Mouse (Mus musculus) hindbrain, embryonic 12.5 days (tissue): Measurements from ENCODE around the gene Gm10031. TPM values are rescaled to one million over a fixed set of nuclear protein-coding genes. Genes with fewer than 3 reads are reported as not detected.
"Not testable (repeated sequence)": the region's sequence is repeated elsewhere in the genome, so short reads cannot be mapped to it uniquely, and the experiment has no call there.

ENCODE experiments used
- ATAC-seq: fragments of 200-750 bp; cut with Nextera tagmentation; 2 replicates; pipeline ENCODE4 v1.8.0; 2017; ENCODE audit warnings: moderate TSS enrichment; ENCODE audit not compliant: low FRiP score
- H3K27ac ChIP-seq: fragments of 300-500 bp; sonication (generic); 2 replicates; pipeline ENCODE4 v1.5.1; 2016; ENCODE audit warnings: mild to moderate bottlenecking
- H3K27me3 ChIP-seq: fragments of 300-500 bp; sonication (generic); 2 replicates; pipeline ENCODE4 v1.6.1; 2016; ENCODE audit warnings: mild to moderate bottlenecking
- H3K36me3 ChIP-seq: fragments of 300-500 bp; sonication (generic); 2 replicates; pipeline ENCODE4 v1.6.1; 2016; ENCODE audit warnings: mild to moderate bottlenecking
- H3K4me1 ChIP-seq: fragments of 300-500 bp; sonication (generic); 2 replicates; pipeline ENCODE4 v1.6.1; 2016
- H3K4me2 ChIP-seq: fragments of 300-500 bp; sonication (generic); replicated peaks from 2 replicates; pipeline ENCODE4 v1.6.1; 2016; ENCODE audit warnings: mild to moderate bottlenecking
- H3K4me3 ChIP-seq: fragments of 300-500 bp; sonication (generic); 2 replicates; pipeline ENCODE4 v1.5.1; 2016; ENCODE audit warnings: mild to moderate bottlenecking
- H3K9ac ChIP-seq: fragments of 300-500 bp; sonication (generic); 2 replicates; pipeline ENCODE4 v1.6.1; 2016; ENCODE audit warnings: mild to moderate bottlenecking, moderate library complexity
- H3K9me3 ChIP-seq: fragments of 300-500 bp; sonication (generic); replicated peaks from 2 replicates; pipeline ENCODE4 v1.6.1; 2016; ENCODE audit warnings: mild to moderate bottlenecking
- WGBS: fragments of 180-500 bp; shearing (Covaris S2); methylation state at CpG from one replicate; pipeline ENCODE4 v1.1.7; 2016; 5-methylcytosine and 5-hydroxymethylcytosine counted together
- polyA plus RNA-seq: library from polyadenylated mRNA; unstranded; fragments of >200 nt; fragmentation: Nextera tagmentation; extraction: Ambion mirVana; gene quantifications from 2 replicates; pipeline ENCODE4 v1.2.1, GENCODE M21; 2016

Gm10031 gene
- polyA plus RNA-seq, 1 experiment from 2014 or later: 0.50 TPM

GRCm38 (mm10) chr1:156520136-156520780 is 3.6 kb upstream of the Gm10031 start:
- Histone ChIP-seq H3K27ac (no peak overlapping the region), H3K4me2 (no peak overlapping the region), H3K4me1 (peaks cover 5% of the 10 kb centered on the region), H3K36me3 (no peaks in the 10 kb centered on the region), H3K27me3 (no peaks in the 10 kb centered on the region), H3K9me3 (no peaks in the 10 kb centered on the region), H3K4me3 (no peak overlapping the region), H3K9ac (no peak overlapping the region)
- no peak for ATAC-seq
- WGBS: 89% methylated on average over 3 of the region's 3 CpGs

- no peaks in the 10 kb centered on the region for H3K9me3 ChIP-seq
- H3K27me3 ChIP-seq: no peaks in the 10 kb centered on the region
- H3K4me2 ChIP-seq: peak overlapping the region; percentile 26
- no peaks in the 10 kb centered on the region for H3K36me3 ChIP-seq
- no peak overlapping the region for H3K4me3 ChIP-seq
- H3K27ac ChIP-seq: no peak overlapping the region
- H3K9ac ChIP-seq: no peak overlapping the region
- H3K4me1 ChIP-seq: peaks cover 5% of the 10 kb centered on the region
- WGBS: 50% methylated on average over 15 of the region's 15 CpGs
- no peak for ATAC-seq
Observed at GRCm38 (mm10) chr1:156521796-156522517, 1.9 kb upstream of the Gm10031 start.

- not testable (repeated sequence) for H3K4me1 ChIP-seq, H3K4me3 ChIP-seq, H3K9ac ChIP-seq, ATAC-seq, H3K27me3 ChIP-seq, H3K27ac ChIP-seq, H3K9me3 ChIP-seq, H3K4me2 ChIP-seq, H3K36me3 ChIP-seq
- WGBS: 88% methylated on average over 16 of the region's 16 CpGs
Observed at GRCm38 (mm10) chr1:156532476-156533175, 8.8 kb downstream of the Gm10031 start.

GRCm38 (mm10) chr1:156533483-156533882 is 9.7 kb downstream of the Gm10031 start:
- no peaks in the 10 kb centered on the region for H3K4me1 ChIP-seq
- no peaks in the 10 kb centered on the region for H3K36me3 ChIP-seq
- WGBS: 90% methylated on average over 3 of the region's 3 CpGs
- H3K4me3 ChIP-seq: no peak overlapping the region
- H3K9me3 ChIP-seq: no peaks in the 10 kb centered on the region
- ATAC-seq: no peak
- H3K9ac ChIP-seq: no peak overlapping the region
- H3K27me3 ChIP-seq: no peaks in the 10 kb centered on the region
- H3K4me2 ChIP-seq: no peak overlapping the region
- H3K27ac ChIP-seq: no peak overlapping the region

GRCm38 (mm10) chr1:156533911-156534310 is 10.1 kb downstream of the Gm10031 start:
- no peaks in the 10 kb centered on the region for H3K36me3 ChIP-seq
- no peak overlapping the region for H3K4me2 ChIP-seq
- no peaks in the 10 kb centered on the region for H3K9me3 ChIP-seq
- no peak overlapping the region for H3K4me3 ChIP-seq
- no peak overlapping the region for H3K9ac ChIP-seq
- H3K4me1 ChIP-seq: no peaks in the 10 kb centered on the region
- 93% methylated on average over 4 of the region's 4 CpGs for WGBS
- ATAC-seq: no peak
- H3K27me3 ChIP-seq: no peaks in the 10 kb centered on the region
- H3K27ac ChIP-seq: no peak overlapping the region

GRCm38 (mm10) chr1:156537031-156537430 is 13.2 kb downstream of the Gm10031 start:
- no peak overlapping the region for H3K9ac ChIP-seq
- no peaks in the 10 kb centered on the region for H3K27me3 ChIP-seq
- no peaks in the 10 kb centered on the region for H3K4me1 ChIP-seq
- no peaks in the 10 kb centered on the region for H3K36me3 ChIP-seq
- WGBS: 79% methylated on average over 2 of the region's 2 CpGs
- ATAC-seq: no peak
- no peak overlapping the region for H3K4me3 ChIP-seq
- H3K27ac ChIP-seq: no peak overlapping the region
- H3K4me2 ChIP-seq: no peak overlapping the region
- no peaks in the 10 kb centered on the region for H3K9me3 ChIP-seq

- Histone ChIP-seq H3K4me2 (no peak overlapping the region), H3K36me3 (no peaks in the 10 kb centered on the region), H3K4me1 (no peaks in the 10 kb centered on the region), H3K27me3 (no peaks in the 10 kb centered on the region), H3K27ac (no peak overlapping the region), H3K4me3 (no peak overlapping the region), H3K9me3 (no peaks in the 10 kb centered on the region), H3K9ac (0 out of 2 replicates have a peak overlapping the region, but pooled peaks have one; percentile 4)
- 86% methylated on average over 6 of the region's 6 CpGs for WGBS
- no peak for ATAC-seq
Observed at GRCm38 (mm10) chr1:156537701-156538100, 13.9 kb downstream of the Gm10031 start.

- Histone ChIP-seq H3K36me3 (no peaks in the 10 kb centered on the region), H3K4me2 (no peak overlapping the region), H3K27ac (no peak overlapping the region), H3K27me3 (no peaks in the 10 kb centered on the region), H3K4me1 (no peaks in the 10 kb centered on the region), H3K4me3 (no peak overlapping the region), H3K9me3 (no peaks in the 10 kb centered on the region), H3K9ac (no peak overlapping the region)
- ATAC-seq: no peak
- WGBS: 81% methylated on average over 3 of the region's 3 CpGs
Observed at GRCm38 (mm10) chr1:156538382-156538781, 14.6 kb downstream of the Gm10031 start.

GRCm38 (mm10) chr1:156539787-156540560 is 16.2 kb downstream of the Gm10031 start:
- no peak overlapping the region for H3K27ac ChIP-seq
- H3K4me1 ChIP-seq: peaks cover 3% of the 10 kb centered on the region; the same call in 1 of the 2 replicates
- no peak overlapping the region for H3K4me2 ChIP-seq
- no peaks in the 10 kb centered on the region for H3K27me3 ChIP-seq
- 53% methylated on average over 4 of the region's 4 CpGs for WGBS
- H3K9me3 ChIP-seq: no peaks in the 10 kb centered on the region
- H3K4me3 ChIP-seq: no peak overlapping the region
- H3K9ac ChIP-seq: no peak overlapping the region
- H3K36me3 ChIP-seq: no peaks in the 10 kb centered on the region
- ATAC-seq: no peak

- WGBS: 42% methylated on average over 12 of the region's 12 CpGs
- Histone ChIP-seq H3K9ac (no peak overlapping the region), H3K27me3 (no peaks in the 10 kb centered on the region), H3K4me1 (peaks cover 3% of the 10 kb centered on the region; the same call in 1 of the 2 replicates), H3K9me3 (no peaks in the 10 kb centered on the region), H3K4me3 (no peak overlapping the region), H3K27ac (no peak overlapping the region), H3K36me3 (no peaks in the 10 kb centered on the region), H3K4me2 (peak overlapping the region; percentile 13; the same call in 1 of the 2 replicates)
- ATAC-seq: no peak
Observed at GRCm38 (mm10) chr1:156543999-156544398, 20.2 kb downstream of the Gm10031 start.

GRCm38 (mm10) chr1:156558024-156558930 is 34.5 kb downstream of the Gm10031 start, which contains the start of gene Abl2:
Gene Abl2, plus strand, starts transcription at chr1:156558786.
- Histone ChIP-seq H3K27me3 (no peaks in the 10 kb centered on the region), H3K4me2 (peak within 1 kb of the TSS; percentile 56), H3K4me1 (peaks cover 12% of the 10 kb centered on the region), H3K4me3 (peak within 1 kb of the TSS; percentile 96), H3K9ac (peak within 1 kb of the TSS; percentile 96), H3K36me3 (no peaks in the 10 kb centered on the region), H3K27ac (peak within 1 kb of the TSS; percentile 97), H3K9me3 (no peaks in the 10 kb centered on the region)
- peak; percentile 96 for ATAC-seq
- 10% methylated on average over 60 of the region's 60 CpGs for WGBS
